Mouse (Mus musculus) gastrocnemius, adult 18-20 months (tissue): ENCODE measurements around the gene Rxra. TPM values are rescaled to one million over a fixed set of nuclear protein-coding genes. Genes with fewer than 3 reads are reported as not detected.

Experiments used
- DNase-seq: peaks from one replicate; pipeline ENCODE4 v3.0.0; 2021; ENCODE audit warnings: low spot score
- long read RNA-seq, 2 experiments: library from polyadenylated mRNA; stranded (forward); transcript quantifications; one replicate each; pipeline ENCODE4 v2.0.0; 2021
- total RNA-seq, 2 experiments: library from RNA; stranded (reverse); gene quantifications; 2 replicates each; pipeline ENCODE4 v1.2.3; 2021

The Rxra gene
- 100 to 1,000 TPM; 129 to 134 TPM for total RNA-seq
- long read RNA-seq, experiment 1, full-length matches to known transcripts, result 45 of 136 reads
- long read RNA-seq, experiment 1, partial matches to known transcripts, result 89 of 136 reads
- long read RNA-seq, experiment 1, other reads (novel, unspliced or antisense), result 2 of 136 reads
- long read RNA-seq, experiment 2, full-length matches to known transcripts, result 23 of 81 reads
- long read RNA-seq, experiment 2, partial matches to known transcripts, result 55 of 81 reads
- long read RNA-seq, experiment 2, other reads (novel, unspliced or antisense), result 3 of 81 reads

DNA sequence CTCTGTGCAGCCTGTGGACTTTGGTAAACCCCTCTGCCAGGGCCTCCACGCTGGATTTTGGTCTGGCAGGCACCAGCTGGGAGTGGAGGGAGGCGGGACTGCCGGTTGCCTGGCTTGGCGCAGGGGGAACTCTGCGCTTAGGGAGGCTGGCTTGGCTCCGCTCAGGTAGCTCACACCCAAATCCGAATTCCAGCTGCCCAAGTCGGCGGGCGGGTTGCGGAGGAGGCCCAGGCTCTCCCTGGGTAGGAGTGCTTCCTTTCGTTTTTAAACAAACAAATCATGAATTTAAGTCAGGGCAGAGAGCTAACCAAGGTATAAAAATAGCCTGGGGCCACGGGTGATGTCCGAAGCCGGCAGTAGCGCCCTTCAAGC is at the start of gene Rxra:
Rxra (plus strand) TSS at position 335 of the 372 bp plus-strand sequence.
- peak; percentile 66 for DNase-seq

DNA sequence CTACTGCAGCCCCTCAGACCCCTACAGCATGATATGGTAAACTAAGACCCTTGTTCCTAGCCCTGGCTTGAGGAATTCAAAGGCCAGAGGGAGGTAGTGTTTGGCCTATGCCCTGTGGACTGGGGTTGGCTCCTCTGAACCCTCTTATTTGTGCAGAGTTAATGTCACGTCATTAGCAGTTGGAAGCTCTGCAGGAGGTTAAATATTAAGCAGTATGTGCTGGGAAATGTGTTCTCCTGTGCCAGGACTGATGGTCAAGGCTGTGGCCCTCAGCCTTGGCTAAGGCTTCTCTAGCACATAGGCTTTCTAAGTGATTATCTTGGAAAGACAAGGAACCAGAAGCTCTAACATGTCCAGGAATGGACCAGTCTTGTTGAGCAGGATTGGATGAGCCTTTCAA is 49.6 kb upstream of the Rxra start:
- DNase-seq, result no peak

DNA sequence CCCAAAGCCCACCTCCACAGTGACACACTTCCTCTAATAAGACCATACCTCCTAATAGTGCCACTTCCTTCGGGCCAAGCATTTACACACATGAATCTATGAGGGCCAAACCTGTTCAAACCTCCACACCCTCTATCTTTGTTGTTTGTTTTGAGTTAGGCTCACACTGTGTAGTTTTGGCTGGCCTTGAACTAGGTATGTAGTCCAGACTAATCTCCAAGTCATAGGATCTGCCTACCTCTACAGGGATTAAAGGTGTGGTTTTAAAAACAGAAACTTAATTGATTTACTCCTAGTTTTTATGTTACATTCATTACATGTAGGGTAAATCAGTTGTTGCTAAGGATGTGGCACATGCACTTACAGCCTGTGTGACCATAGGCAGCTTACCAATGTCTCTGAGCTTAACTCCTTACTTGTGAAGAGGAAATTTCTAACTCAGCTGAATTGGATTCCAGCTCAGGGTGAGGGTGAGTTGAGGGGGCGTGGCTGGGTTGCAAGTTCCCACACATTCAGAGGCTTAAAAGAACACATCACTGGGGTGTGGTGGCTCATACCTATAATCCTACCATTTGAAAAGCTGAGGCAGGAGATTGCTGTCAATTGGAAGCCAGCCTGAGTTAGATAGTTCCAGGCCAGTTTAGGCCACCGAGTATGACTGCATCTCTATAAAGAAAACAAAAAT is 45.5 kb upstream of the Rxra start:
- DNase-seq, result no peak

- DNase-seq, result no peak
Measured at GRCm38 (mm10) chr2:27633471-27633870, 42.8 kb upstream of the Rxra start.

- DNase-seq, result no peak
Measured at GRCm38 (mm10) chr2:27634018-27634417, 42.2 kb upstream of the Rxra start.

DNA sequence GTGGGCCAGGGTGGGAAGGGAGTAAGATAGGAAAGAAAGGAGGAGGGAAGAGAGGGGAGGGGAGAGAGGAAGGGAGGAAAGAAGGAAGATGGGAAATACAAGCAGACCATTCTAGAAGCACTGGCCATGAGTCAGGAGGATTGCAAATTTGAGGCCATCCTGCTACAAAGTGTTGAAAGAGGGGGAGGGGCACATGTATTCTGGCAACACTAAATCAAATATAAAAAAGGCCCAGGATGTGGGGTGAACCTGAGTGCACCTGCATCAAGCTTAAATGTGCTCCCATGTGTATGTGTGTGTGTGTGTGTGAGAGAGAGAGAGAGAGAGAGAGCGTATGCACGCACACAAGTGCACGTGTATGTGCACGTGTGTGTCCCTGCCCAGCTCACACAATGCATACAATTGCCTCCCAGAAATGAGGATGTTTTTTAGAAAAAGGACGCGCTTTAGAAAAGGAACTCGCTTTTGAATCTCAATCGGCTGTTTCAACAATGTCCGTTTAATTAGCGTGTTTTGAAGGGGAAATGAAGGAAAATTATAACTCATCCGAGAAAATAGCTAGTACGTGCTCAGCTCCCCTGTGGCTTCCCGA is 41.0 kb upstream of the Rxra start:
- no peak for DNase-seq

- no peak for DNase-seq
Measured at GRCm38 (mm10) chr2:27636796-27637195, 39.4 kb upstream of the Rxra start.

DNA sequence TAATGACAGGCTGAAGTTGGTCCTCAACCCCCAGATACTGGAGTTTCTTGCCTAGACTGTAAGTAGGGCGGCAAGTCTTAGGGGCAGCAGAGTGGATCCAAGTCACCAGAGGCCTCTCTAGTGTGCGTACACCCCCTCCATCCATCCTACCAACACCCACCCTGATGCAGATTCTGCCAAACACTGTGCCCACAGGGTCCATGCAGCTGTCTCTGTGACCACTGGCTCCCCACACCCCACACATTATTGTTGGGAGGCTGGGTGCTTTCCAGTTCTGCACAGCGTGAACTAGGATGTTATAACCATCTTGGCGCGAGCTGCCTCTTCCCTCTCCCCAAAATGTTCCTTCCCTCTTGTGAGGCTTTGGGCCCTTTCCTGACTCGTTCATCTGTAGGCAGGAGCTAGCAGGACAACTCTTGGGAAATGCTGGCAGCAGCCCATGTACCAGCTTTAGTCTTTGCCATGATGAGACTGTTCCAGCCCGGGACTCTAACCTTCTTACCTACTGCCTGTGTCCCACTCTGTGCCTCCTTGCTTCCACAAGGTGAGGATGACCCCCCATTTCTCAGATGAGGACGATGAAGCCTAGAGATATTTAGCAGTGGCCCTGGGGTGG is 38.9 kb upstream of the Rxra start:
- DNase-seq, result no peak

- no peak for DNase-seq
Measured at GRCm38 (mm10) chr2:27639631-27640334, 36.5 kb upstream of the Rxra start.

DNA sequence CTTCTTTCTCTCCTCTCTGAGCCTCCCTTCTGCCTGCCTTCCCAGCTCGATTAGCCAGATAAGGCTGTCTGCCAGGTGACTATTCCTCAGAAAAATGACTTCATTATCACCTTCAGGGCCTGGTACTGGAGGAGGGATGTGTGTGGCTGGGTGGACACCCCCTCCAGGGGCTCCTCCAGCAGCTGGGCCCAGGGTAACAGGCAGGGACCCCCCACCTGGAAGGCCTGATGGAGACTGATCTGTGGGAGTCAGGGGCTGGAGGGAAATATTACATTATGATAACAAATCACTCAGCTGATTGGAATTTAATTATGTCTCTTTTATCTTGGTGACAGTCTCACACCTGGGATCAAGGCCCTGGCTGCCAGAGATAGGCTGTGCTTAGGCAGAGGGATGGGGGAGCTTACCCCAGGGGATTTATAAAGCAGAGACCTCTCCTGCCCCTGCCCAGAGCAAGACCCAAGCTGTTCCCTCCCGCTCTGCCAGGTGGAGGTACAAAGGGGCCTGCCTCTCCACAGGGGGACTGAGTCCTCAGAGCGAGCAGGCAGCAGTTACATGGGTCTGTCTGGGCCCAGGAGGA is 35.2 kb upstream of the Rxra start:
- DNase-seq, result no peak

- DNase-seq, result no peak
Measured at GRCm38 (mm10) chr2:27644547-27645120, 31.6 kb upstream of the Rxra start.

DNA sequence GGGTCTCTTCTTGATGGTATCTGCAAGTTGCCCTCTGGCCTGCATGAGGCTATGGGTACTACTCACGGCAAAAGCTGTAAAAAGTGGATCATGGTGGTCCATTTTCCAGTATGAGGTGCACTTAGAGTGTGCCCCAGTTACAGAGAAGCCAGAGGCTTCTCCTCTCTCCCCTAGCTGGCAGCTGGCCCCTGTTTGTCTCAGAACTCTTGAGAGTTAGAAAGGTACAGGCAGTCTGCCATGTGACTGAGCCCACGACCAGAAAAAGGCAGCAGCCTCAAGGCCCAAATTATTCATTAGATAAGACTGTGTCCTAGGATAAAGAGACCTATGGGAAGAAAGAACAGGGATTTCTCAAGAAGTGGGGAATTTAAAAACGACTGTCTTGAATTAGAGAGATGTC is 30.8 kb upstream of the Rxra start:
- no peak for DNase-seq

GRCm38 (mm10) chr2:27649862-27650661 is 26.2 kb upstream of the Rxra start:
- no peak for DNase-seq

GRCm38 (mm10) chr2:27650991-27651390 is 25.2 kb upstream of the Rxra start:
- DNase-seq, result no peak

GRCm38 (mm10) chr2:27653496-27654030 is 22.7 kb upstream of the Rxra start:
- DNase-seq, result no peak

DNA sequence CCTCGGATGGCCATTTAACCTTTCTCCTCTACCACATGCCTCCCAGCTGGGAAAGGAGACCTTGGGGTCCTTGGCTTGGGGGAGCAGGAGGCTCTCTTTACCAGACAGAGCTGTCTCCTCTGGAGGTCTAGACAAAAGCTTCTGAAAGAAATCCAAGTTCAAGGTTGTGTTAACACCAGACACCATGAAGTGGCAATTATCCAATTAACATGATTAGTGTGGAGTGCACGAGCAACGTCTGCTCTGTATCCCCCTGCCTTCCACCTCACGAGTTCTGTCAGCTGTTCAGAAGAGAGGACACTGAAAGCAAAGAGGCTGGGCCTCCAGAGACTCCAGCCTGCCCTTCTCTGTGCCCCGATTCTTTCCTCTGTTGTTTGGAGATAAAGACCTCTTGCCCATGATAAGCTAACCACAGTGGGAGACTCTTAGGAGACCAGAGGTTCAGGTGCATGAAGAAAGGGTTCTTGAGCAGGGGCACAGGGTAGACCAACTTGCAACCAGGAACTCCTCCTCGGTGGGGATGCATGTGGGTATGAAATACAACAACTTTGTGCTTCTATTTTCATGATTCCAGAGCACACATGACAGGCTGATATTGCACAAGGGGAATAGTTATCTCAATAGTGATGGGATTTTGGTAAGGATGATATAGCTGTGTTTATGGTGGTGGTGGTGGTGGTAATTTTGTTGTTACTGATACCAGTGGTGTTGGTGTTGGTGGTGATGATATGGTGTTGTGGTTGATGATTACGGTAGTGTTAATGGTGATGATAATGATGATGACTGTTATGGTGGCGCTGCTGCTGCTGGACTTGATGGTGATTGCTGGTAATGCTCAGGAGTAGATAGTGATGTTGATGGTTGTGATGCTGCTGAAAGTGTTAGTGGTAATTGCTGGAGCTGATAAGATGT is 21.7 kb upstream of the Rxra start:
- DNase-seq, result no peak

GRCm38 (mm10) chr2:27656576-27656975 is 19.7 kb upstream of the Rxra start:
- DNase-seq, result no peak

GRCm38 (mm10) chr2:27665284-27665683 is 11.0 kb upstream of the Rxra start:
- no peak for DNase-seq

- no peak for DNase-seq
Measured at GRCm38 (mm10) chr2:27666719-27667118, 9.5 kb upstream of the Rxra start.
